Mouse (Mus musculus): ENCODE measurements around the gene Dst.

GRCm38 (mm10) chr1:34122905-34123304 lies 214.9 kb downstream of the Dst start:
- TF ChIP-seq POLR2A (IDR thresholded peaks at IDR 0.05; ENCODE audit: borderline replicate concordance, control insufficient read depth, low read depth, low read length) (no peak), CTCF (IDR thresholded peaks at IDR 0.05; ENCODE audit: control insufficient read depth, insufficient read depth, low read length) (no peak)
